ENCODE assay signal across 27 mouse cellular contexts in genomic region chr17:77623472-77623871, GRCm38 (mm10).
"Had no signal": no experiment of that assay in that cellular context is flagged by ENCODE, and none has a peak within 500 bp of the region (broad histone marks: within the 10 kb centered on the region; RNA-seq: fewer than 3 reads in every experiment).

No protein-coding gene starts in this region.

- H3K27ac ChIP-seq: embryonic facial prominence, embryonic 10.5 days; embryonic facial prominence, embryonic 12.5 days; embryonic facial prominence, embryonic 13.5 days; embryonic facial prominence, embryonic 15.5 days; forebrain, embryonic 10.5 days; forebrain, embryonic 12.5 days; forebrain, embryonic 13.5 days; gastrocnemius, adult 2 months; heart, adult 2 months; heart, embryonic 10.5 days had no signal

- H3K4me3 ChIP-seq: embryonic facial prominence, embryonic 10.5 days; embryonic facial prominence, embryonic 12.5 days; embryonic facial prominence, embryonic 13.5 days; embryonic facial prominence, embryonic 15.5 days; erythroblast, embryonic 14.5 days; forebrain, embryonic 10.5 days; forebrain, embryonic 12.5 days; forebrain, embryonic 13.5 days; gastrocnemius, adult 2 months; heart, adult 2 months; heart, embryonic 10.5 days had no signal

- H3K36me3 ChIP-seq: embryonic facial prominence, embryonic 10.5 days; embryonic facial prominence, embryonic 12.5 days; embryonic facial prominence, embryonic 13.5 days; embryonic facial prominence, embryonic 15.5 days; forebrain, embryonic 10.5 days; forebrain, embryonic 12.5 days; heart, embryonic 10.5 days had no signal

- H3K9ac ChIP-seq: embryonic facial prominence, embryonic 12.5 days; embryonic facial prominence, embryonic 13.5 days; embryonic facial prominence, embryonic 15.5 days; forebrain, embryonic 12.5 days; forebrain, embryonic 13.5 days; forebrain, postnatal 0 days had no signal

- H3K9me3 ChIP-seq: embryonic facial prominence, embryonic 10.5 days; embryonic facial prominence, embryonic 12.5 days; embryonic facial prominence, embryonic 13.5 days; embryonic facial prominence, embryonic 15.5 days; forebrain, embryonic 10.5 days; forebrain, embryonic 12.5 days; heart, embryonic 10.5 days had no signal

- DNase-seq: cerebellum, adult 9-11 months; cerebellum, postnatal 10 days; cerebellum, postnatal 14 days; cerebellum, postnatal 25 days; cerebellum, postnatal 36 days; embryo, embryonic 11 days; forebrain, postnatal 0 days; gastrocnemius, adult 2 months; gastrocnemius, postnatal 10 days; gastrocnemius, postnatal 14 days; gastrocnemius, postnatal 25 days; gastrocnemius, postnatal 36 days; heart, adult 11 months; heart, adult 18-20 months; heart, adult 2 months had no signal

- H3K4me2 ChIP-seq: embryonic facial prominence, embryonic 12.5 days; embryonic facial prominence, embryonic 13.5 days; embryonic facial prominence, embryonic 15.5 days; forebrain, embryonic 12.5 days; forebrain, embryonic 13.5 days; heart, embryonic 11.5 days had no signal

- H3K4me1 ChIP-seq: embryonic facial prominence, embryonic 10.5 days; embryonic facial prominence, embryonic 12.5 days; embryonic facial prominence, embryonic 13.5 days; embryonic facial prominence, embryonic 15.5 days; forebrain, embryonic 10.5 days; forebrain, embryonic 12.5 days; forebrain, embryonic 13.5 days; heart, embryonic 10.5 days had no signal

- ATAC-seq: forebrain, embryonic 13.5 days; forebrain, embryonic 14.5 days; forebrain, embryonic 16.5 days; forebrain, postnatal 0 days had no signal

- H3K27me3 ChIP-seq: embryonic facial prominence, embryonic 12.5 days; embryonic facial prominence, embryonic 13.5 days; embryonic facial prominence, embryonic 15.5 days; forebrain, embryonic 12.5 days; forebrain, embryonic 13.5 days had no signal
